Mouse (Mus musculus): ENCODE results near the gene Nup188. TPM values are rescaled to one million over a fixed set of nuclear protein-coding genes. Genes with fewer than 3 reads are reported as not detected.

Nup188 gene
- polyA plus RNA-seq, 1 experiment from 2014 or later = 54.0 TPM

DNA sequence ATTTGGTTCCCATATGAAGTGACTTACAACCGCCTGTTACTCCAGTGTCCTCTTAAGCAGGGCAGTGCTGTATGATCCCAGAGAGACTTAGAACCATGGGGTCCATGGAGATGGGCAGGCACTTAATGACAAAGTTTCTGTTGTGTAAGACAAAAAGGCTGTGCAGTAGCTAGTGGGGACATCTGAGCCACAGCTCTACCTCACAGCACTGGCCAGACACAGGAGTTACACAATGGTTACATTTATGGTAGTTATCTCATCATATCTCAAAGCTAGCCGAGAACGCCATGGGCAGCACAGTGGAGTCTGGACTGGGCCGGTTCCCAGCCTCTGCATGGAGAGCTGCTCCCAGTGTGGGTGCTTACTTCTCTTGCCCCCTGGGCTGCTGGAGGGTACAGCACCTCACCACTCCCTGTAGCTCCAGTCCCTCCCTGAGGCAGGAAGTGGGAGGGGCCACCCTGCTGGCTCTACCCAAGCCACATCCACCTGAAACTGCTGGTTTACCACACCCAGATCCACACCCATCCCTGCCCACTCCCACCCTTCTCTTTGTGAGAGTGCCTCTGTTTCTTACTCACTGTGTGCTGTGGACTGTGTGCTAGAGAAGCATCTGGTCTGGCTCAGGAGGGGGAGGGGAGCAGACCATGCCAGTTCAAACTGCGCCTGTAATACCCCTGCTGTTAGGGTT, 34.6 kb upstream of the Nup188 start:
- Histone ChIP-seq H3K4me2 (ENCODE audit: low read depth, low read length) (no peak overlapping the region), H3K4me3 (ENCODE audit: low read depth, low read length) (no peak overlapping the region), H3K27ac (replicated peaks; ENCODE audit: low read depth, low read length) (no peak overlapping the region), H3K27me3 (ENCODE audit: control insufficient read depth, insufficient read depth, low read length) (no peaks in the 10 kb centered on the region), H3K9me3 (replicated peaks; ENCODE audit: control insufficient read depth, low read length) (no peaks in the 10 kb centered on the region), H3K4me1 (ENCODE audit: control insufficient read depth, insufficient read depth, low read length) (no peaks in the 10 kb centered on the region), H3K9ac (replicated peaks; ENCODE audit: low read length) (no peak overlapping the region), H3K36me3 (replicated peaks; ENCODE audit: control insufficient read depth, insufficient read depth, low read depth, low read length) (peaks cover 6% of the 10 kb centered on the region)
- DNase-seq (ENCODE audit: low spot score) (no peak), ATAC-seq (replicated peaks; ENCODE audit: insufficient number of reproducible peaks, low FRiP score, low TSS enrichment, low read depth) (0 out of 2 replicates have a peak, but pooled peaks have one; percentile 25)
- WGBS = 81% methylated on average over 5 of the region's 5 CpGs

- Histone ChIP-seq H3K9me3 (replicated peaks; ENCODE audit: control insufficient read depth, low read length) (no peaks in the 10 kb centered on the region), H3K4me2 (ENCODE audit: low read depth, low read length) (no peak overlapping the region), H3K9ac (replicated peaks; ENCODE audit: low read length) (no peak overlapping the region), H3K4me1 (ENCODE audit: control insufficient read depth, insufficient read depth, low read length) (no peaks in the 10 kb centered on the region), H3K27me3 (ENCODE audit: control insufficient read depth, insufficient read depth, low read length) (no peaks in the 10 kb centered on the region), H3K36me3 (replicated peaks; ENCODE audit: control insufficient read depth, insufficient read depth, low read depth, low read length) (peaks cover 12% of the 10 kb centered on the region), H3K27ac (replicated peaks; ENCODE audit: low read depth, low read length) (no peak overlapping the region), H3K4me3 (ENCODE audit: low read depth, low read length) (no peak overlapping the region)
- DNase-seq (ENCODE audit: low spot score) (no peak), ATAC-seq (replicated peaks; ENCODE audit: insufficient number of reproducible peaks, low FRiP score, low TSS enrichment, low read depth) (no peak)
- 84% methylated on average over 3 of the region's 3 CpGs for WGBS
These were observed 33.7 kb upstream of the Nup188 start for GRCm38 (mm10) chr2:30252521-30252920.

DNA sequence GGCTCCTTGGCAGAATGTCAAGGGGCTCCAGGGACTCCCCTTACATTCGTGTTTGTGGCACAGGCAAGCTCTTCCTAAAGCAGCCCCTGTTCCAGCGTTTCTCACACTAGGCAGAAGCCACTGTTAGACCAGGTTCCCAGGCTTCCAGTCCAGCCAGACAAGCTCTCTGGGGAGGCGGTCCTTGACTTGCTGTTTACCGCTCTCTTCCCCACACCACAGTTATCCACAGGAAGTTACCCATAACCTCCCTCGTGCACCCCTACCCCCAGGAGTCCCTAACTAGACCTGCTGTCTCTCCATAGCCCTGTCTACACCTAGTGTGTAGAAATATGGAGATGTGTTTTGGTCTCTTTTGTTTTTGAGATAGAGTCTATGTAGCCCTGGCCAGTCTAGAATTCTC, 32.4 kb upstream of the Nup188 start:
- Histone ChIP-seq H3K9me3 (replicated peaks; ENCODE audit: control insufficient read depth, low read length) (no peaks in the 10 kb centered on the region), H3K4me2 (ENCODE audit: low read depth, low read length) (no peak overlapping the region), H3K9ac (replicated peaks; ENCODE audit: low read length) (no peak overlapping the region), H3K36me3 (replicated peaks; ENCODE audit: control insufficient read depth, insufficient read depth, low read depth, low read length) (peaks cover 15% of the 10 kb centered on the region), H3K27ac (replicated peaks; ENCODE audit: low read depth, low read length) (no peak overlapping the region), H3K27me3 (ENCODE audit: control insufficient read depth, insufficient read depth, low read length) (no peaks in the 10 kb centered on the region), H3K4me1 (ENCODE audit: control insufficient read depth, insufficient read depth, low read length) (no peaks in the 10 kb centered on the region), H3K4me3 (ENCODE audit: low read depth, low read length) (no peak overlapping the region)
- DNase-seq (ENCODE audit: low spot score) (no peak), ATAC-seq (replicated peaks; ENCODE audit: insufficient number of reproducible peaks, low FRiP score, low TSS enrichment, low read depth) (no peak)
- WGBS = 84% methylated on average over 5 of the region's 5 CpGs

DNA sequence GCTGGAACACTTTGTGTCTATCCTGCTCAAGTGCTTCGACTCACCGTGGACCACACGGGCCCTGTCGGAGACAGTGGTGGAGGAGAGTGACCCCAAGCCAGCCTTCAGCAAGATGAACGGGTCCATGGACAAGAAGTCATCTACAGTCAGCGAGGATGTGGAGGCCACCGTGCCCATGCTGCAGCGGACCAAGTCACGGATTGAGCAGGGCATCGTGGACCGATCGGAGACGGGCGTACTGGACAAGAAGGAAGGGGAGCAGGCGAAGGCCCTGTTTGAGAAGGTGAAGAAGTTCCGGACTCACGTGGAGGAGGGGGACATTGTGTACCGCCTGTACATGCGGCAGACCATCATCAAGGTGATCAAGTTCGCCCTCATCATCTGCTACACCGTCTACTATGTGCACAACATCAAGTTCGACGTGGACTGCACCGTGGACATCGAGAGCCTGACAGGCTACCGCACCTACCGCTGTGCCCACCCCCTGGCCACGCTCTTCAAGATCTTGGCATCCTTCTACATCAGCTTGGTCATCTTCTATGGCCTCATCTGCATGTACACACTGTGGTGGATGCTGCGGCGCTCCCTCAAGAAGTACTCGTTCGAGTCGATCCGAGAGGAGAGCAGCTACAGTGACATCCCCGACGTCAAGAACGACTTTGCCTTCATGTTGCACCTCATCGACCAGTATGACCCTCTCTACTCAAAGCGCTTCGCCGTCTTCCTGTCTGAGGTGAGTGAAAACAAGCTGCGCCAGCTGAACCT, 30.4 kb upstream of the Nup188 start:
- DNase-seq (ENCODE audit: low spot score) (no peak), ATAC-seq (replicated peaks; ENCODE audit: insufficient number of reproducible peaks, low FRiP score, low TSS enrichment, low read depth) (no peak)
- H3K27ac ChIP-seq (replicated peaks; ENCODE audit: low read depth, low read length) = no peak overlapping the region
- no peak overlapping the region for H3K4me2 ChIP-seq (ENCODE audit: low read depth, low read length)
- no peaks in the 10 kb centered on the region for H3K27me3 ChIP-seq (ENCODE audit: control insufficient read depth, insufficient read depth, low read length)
- no peak overlapping the region for H3K4me3 ChIP-seq (ENCODE audit: low read depth, low read length)
- no peak overlapping the region for H3K9ac ChIP-seq (replicated peaks; ENCODE audit: low read length)
- H3K36me3 ChIP-seq (replicated peaks; ENCODE audit: control insufficient read depth, insufficient read depth, low read depth, low read length) = peaks cover 15% of the 10 kb centered on the region
- WGBS = 97% methylated on average over 42 of the region's 42 CpGs
- no peaks in the 10 kb centered on the region for H3K9me3 ChIP-seq (replicated peaks; ENCODE audit: control insufficient read depth, low read length)
- no peaks in the 10 kb centered on the region for H3K4me1 ChIP-seq (ENCODE audit: control insufficient read depth, insufficient read depth, low read length)

- no peaks in the 10 kb centered on the region for H3K27me3 ChIP-seq (ENCODE audit: control insufficient read depth, insufficient read depth, low read length)
- H3K4me2 ChIP-seq (ENCODE audit: low read depth, low read length) = no peak overlapping the region
- no peak overlapping the region for H3K27ac ChIP-seq (replicated peaks; ENCODE audit: low read depth, low read length)
- H3K4me3 ChIP-seq (ENCODE audit: low read depth, low read length) = no peak overlapping the region
- no peak overlapping the region for H3K9ac ChIP-seq (replicated peaks; ENCODE audit: low read length)
- H3K36me3 ChIP-seq (replicated peaks; ENCODE audit: control insufficient read depth, insufficient read depth, low read depth, low read length) = peaks cover 15% of the 10 kb centered on the region
- DNase-seq (ENCODE audit: low spot score) (no peak), ATAC-seq (replicated peaks; ENCODE audit: insufficient number of reproducible peaks, low FRiP score, low TSS enrichment, low read depth) (no peak)
- H3K4me1 ChIP-seq (ENCODE audit: control insufficient read depth, insufficient read depth, low read length) = no peaks in the 10 kb centered on the region
- WGBS = 96% methylated on average over 30 of the region's 30 CpGs
- H3K9me3 ChIP-seq (replicated peaks; ENCODE audit: control insufficient read depth, low read length) = no peaks in the 10 kb centered on the region
These were observed 29.4 kb upstream of the Nup188 start for GRCm38 (mm10) chr2:30256616-30257350.

DNA sequence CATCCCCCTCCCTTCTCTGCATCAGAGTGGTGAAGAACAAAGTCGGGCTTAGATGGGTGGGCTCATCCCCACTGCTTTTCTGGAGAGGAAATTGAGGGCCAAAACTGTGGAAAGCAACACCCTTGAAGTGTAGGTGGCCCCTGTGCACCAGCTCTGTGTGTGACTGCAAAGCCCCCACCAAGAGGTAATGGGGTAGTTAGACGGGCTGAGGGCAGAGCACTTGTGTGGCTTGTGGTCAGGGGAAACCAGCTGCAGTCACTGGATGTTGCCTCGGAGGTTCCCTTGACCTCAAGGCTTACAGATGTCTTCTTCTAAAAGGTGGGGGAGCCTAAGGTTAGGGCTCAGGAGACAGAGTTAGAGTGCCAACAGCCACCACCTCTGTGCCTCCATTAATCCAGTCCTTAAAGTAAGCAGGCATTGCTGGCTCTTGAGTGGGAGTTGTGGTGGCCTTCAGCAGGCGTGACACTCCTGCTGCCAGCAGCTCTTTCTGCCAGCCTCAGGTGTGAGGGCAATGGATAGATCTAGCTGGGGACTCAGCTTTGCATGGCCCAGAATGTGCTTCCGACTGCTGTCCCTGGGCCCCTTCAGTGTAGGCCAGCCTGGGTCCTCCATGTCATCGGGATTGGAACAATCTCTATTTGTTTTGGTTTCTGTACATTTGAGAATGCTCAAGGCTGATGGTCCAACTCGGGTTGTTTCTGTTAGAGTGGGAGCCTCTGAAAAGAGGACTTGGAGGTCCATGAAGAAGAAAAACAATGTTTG, 28.3 kb upstream of the Nup188 start:
- H3K36me3 ChIP-seq (replicated peaks; ENCODE audit: control insufficient read depth, insufficient read depth, low read depth, low read length) = peaks cover 15% of the 10 kb centered on the region

GRCm38 (mm10) chr2:30258600-30258999, 27.6 kb upstream of the Nup188 start:
- H3K27ac ChIP-seq (replicated peaks; ENCODE audit: low read depth, low read length) = peak overlapping the region; percentile 13; the same call in 1 of the 2 replicates
- ATAC-seq (replicated peaks; ENCODE audit: insufficient number of reproducible peaks, low FRiP score, low TSS enrichment, low read depth) (0 out of 2 replicates have a peak, but pooled peaks have one; percentile 26), DNase-seq (ENCODE audit: low spot score) (no peak)
- H3K36me3 ChIP-seq (replicated peaks; ENCODE audit: control insufficient read depth, insufficient read depth, low read depth, low read length) = peaks cover 15% of the 10 kb centered on the region
- H3K4me2 ChIP-seq (ENCODE audit: low read depth, low read length) = no peak overlapping the region
- WGBS = 84% methylated on average over 4 of the region's 4 CpGs
- H3K4me1 ChIP-seq (ENCODE audit: control insufficient read depth, insufficient read depth, low read length) = no peaks in the 10 kb centered on the region
- H3K9me3 ChIP-seq (replicated peaks; ENCODE audit: control insufficient read depth, low read length) = no peaks in the 10 kb centered on the region
- H3K27me3 ChIP-seq (ENCODE audit: control insufficient read depth, insufficient read depth, low read length) = no peaks in the 10 kb centered on the region
- no peak overlapping the region for H3K4me3 ChIP-seq (ENCODE audit: low read depth, low read length)
- H3K9ac ChIP-seq (replicated peaks; ENCODE audit: low read length) = no peak overlapping the region

More for the DNA sequence above, 28.3 kb upstream of the Nup188 start:
- DNase-seq (ENCODE audit: low spot score) = no peak
- H3K9me3 ChIP-seq (replicated peaks; ENCODE audit: control insufficient read depth, low read length) = no peaks in the 10 kb centered on the region
- no peak for ATAC-seq (replicated peaks; ENCODE audit: insufficient number of reproducible peaks, low FRiP score, low TSS enrichment, low read depth)
- no peak overlapping the region for H3K4me2 ChIP-seq (ENCODE audit: low read depth, low read length)
- H3K4me1 ChIP-seq (ENCODE audit: control insufficient read depth, insufficient read depth, low read length) = no peaks in the 10 kb centered on the region
- no peak overlapping the region for H3K4me3 ChIP-seq (ENCODE audit: low read depth, low read length)
- H3K9ac ChIP-seq (replicated peaks; ENCODE audit: low read length) = no peak overlapping the region
- H3K27ac ChIP-seq (replicated peaks; ENCODE audit: low read depth, low read length) = no peak overlapping the region
- H3K27me3 ChIP-seq (ENCODE audit: control insufficient read depth, insufficient read depth, low read length) = no peaks in the 10 kb centered on the region
- WGBS = 84% methylated on average over 7 of the region's 7 CpGs

Measured in embryonic facial prominence, embryonic 11.5 days (tissue).